Mouse (Mus musculus) thymus, adult 2 months (tissue): ENCODE data around the gene Mbtd1. TPM values are rescaled to one million over a fixed set of nuclear protein-coding genes. Genes with fewer than 3 reads are reported as not detected.

ENCODE experiments used
- DNase-seq: peaks from one replicate; pipeline ENCODE4 v3.0.0; 2021
- H3K27ac ChIP-seq: fragments of 200-500 bp; 2 replicates; pipeline ENCODE4 v1.5.1; 2012; ENCODE audit warnings: low read length, control low read depth; ENCODE audit not compliant: control insufficient read depth, insufficient read depth
- H3K27me3 ChIP-seq: fragments of 200-500 bp; 2 replicates; pipeline ENCODE4 v1.6.1; 2012; ENCODE audit warnings: mild to moderate bottlenecking, low read length, moderate library complexity, mixed read lengths; ENCODE audit not compliant: control insufficient read depth, insufficient read depth
- H3K36me3 ChIP-seq: fragments of 200-500 bp; 2 replicates; pipeline ENCODE4 v1.6.1; 2012; ENCODE audit warnings: mild to moderate bottlenecking, low read length, moderate library complexity; ENCODE audit not compliant: control insufficient read depth, insufficient read depth
- H3K4me1 ChIP-seq: fragments of 200-500 bp; replicated peaks from 2 replicates; pipeline ENCODE4 v1.6.1; 2012; ENCODE audit warnings: low read length; ENCODE audit not compliant: control insufficient read depth, insufficient read depth
- H3K4me3 ChIP-seq: fragments of 200-500 bp; 2 replicates; pipeline ENCODE4 v1.5.1; 2012; ENCODE audit warnings: mild to moderate bottlenecking, low read length, control low read depth, moderate library complexity; ENCODE audit not compliant: control insufficient read depth, insufficient read depth
- CTCF ChIP-seq: fragments of 200-500 bp; IDR thresholded peaks from 2 replicates; pipeline ENCODE4 v1.5.1; 2012; ENCODE audit warnings: mild to moderate bottlenecking, control low read depth, low read length, moderate library complexity, borderline replicate concordance; ENCODE audit not compliant: control insufficient read depth, poor library complexity, insufficient read depth; ENCODE audit errors: extremely low read depth
- POLR2A ChIP-seq: fragments of 200-500 bp; IDR thresholded peaks from 2 replicates; pipeline ENCODE4 v1.6.1; 2012; ENCODE audit warnings: mild to moderate bottlenecking, low read length, control low read depth, moderate library complexity; ENCODE audit not compliant: control insufficient read depth, poor library complexity, insufficient read depth; ENCODE audit errors: extremely low read depth
- WGBS: fragments of 180-500 bp; shearing (Covaris S2); methylation state at CpG from one replicate; pipeline ENCODE4 v1.1.7; 2018; 5-methylcytosine and 5-hydroxymethylcytosine counted together
- polyA plus RNA-seq: library from polyadenylated mRNA; depleted of rRNA; stranded (reverse); fragments of >200 nt; gene quantifications from 2 replicates; pipeline ENCODE4 v1.2.3, GENCODE M21; 2012

The Mbtd1 gene
- polyA plus RNA-seq, 1 experiment: 17.4 TPM

DNA sequence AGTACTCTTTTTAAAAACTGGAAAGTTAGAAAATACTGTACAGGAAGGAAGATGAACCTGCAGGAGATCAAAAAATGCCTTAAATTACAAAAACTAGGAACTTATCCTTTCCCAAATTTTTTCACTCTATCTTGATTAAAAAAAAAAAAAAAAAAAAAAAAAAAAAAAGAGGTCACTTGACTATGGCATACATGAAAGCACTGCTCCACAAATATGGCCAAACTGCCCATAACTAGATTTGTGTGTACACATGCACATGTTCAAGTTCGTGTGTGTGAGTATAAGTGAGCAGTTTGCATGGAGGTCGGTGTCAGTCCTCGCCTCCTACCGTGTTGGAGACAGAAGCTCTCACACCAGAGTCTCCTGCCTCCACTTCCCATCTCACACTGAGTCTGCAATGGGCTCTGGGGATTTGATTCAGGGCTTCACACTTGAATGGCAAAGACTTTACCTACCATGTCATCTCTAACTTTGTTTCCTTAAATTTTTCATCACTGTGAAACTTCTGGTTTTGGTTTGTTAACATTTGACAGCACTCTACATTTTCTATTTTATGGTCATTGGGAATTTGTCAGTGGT, 23.5 kb upstream of the Mbtd1 start:
- H3K36me3 ChIP-seq: peaks cover 14% of the 10 kb centered on the region
- H3K27ac ChIP-seq: no peak overlapping the region
- no peaks in the 10 kb centered on the region for H3K27me3 ChIP-seq
- H3K4me3 ChIP-seq: no peak overlapping the region
- no peak for TF ChIP-seq POLR2A
- TF ChIP-seq CTCF: no peak
- DNase-seq: no peak
- 95% methylated on average over 4 of the region's 4 CpGs for WGBS
- H3K4me1 ChIP-seq: no peaks in the 10 kb centered on the region

DNA sequence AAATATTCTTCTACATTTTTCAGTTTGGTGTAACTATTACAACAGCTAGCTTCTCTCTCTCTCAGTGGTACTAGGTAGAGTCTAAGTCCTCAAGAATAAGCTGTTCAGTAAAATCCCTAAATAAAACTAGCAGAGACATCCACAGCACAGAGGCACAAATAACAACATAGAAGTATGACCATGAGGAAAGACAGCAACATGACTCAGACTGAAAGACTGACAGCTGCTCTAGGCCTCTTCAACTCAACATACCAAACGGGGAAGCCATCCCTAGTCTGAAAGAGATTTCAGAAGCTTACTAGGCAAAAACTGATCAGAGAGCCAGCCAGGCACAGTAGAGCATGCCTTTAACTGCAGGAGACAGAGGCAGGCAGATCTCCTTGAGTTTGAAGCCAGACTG, 23.0 kb upstream of the Mbtd1 start:
- 95% methylated on average over 1 of the region's 1 CpGs for WGBS
- H3K4me1 ChIP-seq: no peaks in the 10 kb centered on the region
- peaks cover 19% of the 10 kb centered on the region for H3K36me3 ChIP-seq
- no peak overlapping the region for H3K4me3 ChIP-seq
- H3K27me3 ChIP-seq: no peaks in the 10 kb centered on the region
- TF ChIP-seq POLR2A (no peak), CTCF (no peak)
- DNase-seq: no peak
- no peak overlapping the region for H3K27ac ChIP-seq

DNA sequence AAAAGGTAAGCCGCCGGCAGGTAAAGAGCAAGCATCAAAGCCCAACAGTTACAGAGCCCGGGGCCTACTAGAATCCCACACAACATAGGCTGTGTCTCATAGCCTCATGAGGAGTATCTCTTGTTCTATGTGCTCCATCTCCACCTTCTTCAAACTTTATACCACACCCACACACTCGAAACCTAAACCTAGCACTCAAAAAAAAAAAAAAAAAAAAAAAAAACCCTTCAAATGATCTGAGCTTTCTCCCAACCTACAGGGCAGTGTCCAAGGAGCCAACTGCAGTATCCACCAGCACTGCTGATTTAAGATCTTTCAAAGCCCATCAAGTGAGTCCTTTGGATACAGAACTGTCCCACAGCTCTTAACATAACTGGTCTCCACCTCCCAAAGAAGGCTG, 1.6 kb upstream of the Mbtd1 start:
- Histone ChIP-seq H3K27ac (no peak overlapping the region), H3K4me3 (no peak overlapping the region), H3K36me3 (peaks cover 12% of the 10 kb centered on the region), H3K4me1 (peaks cover 8% of the 10 kb centered on the region), H3K27me3 (no peaks in the 10 kb centered on the region)
- 81% methylated on average over 4 of the region's 4 CpGs for WGBS
- no peak for DNase-seq
- no peak for TF ChIP-seq POLR2A
- no peak for TF ChIP-seq CTCF

DNA sequence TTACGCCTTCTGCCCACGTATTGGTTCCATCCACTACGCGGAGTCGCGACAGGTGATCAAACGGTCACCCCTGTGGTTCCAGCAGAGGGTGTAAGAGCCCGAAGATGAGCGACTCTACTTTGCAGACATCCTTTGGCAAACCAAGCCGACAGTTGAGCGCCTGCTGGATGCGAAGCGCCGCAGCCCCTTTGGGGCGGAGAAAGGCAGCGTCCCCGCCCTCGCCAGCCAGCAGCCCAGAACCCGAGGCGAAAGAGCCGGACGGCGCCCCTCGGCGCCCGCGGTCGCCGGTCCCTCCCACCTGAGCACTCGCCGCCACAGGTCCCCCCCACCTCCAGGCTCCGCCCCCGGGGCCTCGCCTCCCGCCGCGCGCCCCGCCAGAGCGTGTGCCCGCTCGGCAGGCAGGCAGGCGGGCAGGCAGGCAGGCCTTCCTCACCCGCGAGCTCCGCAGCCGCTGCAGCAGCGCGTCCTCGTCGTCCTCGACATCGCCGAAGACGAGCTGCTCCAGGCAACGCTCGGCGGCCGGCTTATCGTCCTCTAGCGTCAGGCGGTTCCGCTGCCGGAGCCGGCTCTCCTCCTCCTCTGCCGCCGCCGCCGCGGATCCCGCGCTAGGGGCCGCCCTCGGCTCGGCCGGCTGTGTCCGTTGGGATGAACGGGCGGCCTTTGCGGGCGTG, 616 bp upstream of the Mbtd1 start:
- WGBS: under 1% methylated on average over 80 of the region's 81 CpGs
- Histone ChIP-seq H3K27ac (peak overlapping the region; percentile 31), H3K4me1 (peaks cover 8% of the 10 kb centered on the region), H3K36me3 (peaks cover 6% of the 10 kb centered on the region), H3K27me3 (no peaks in the 10 kb centered on the region), H3K4me3 (peak overlapping the region; percentile 86)
- TF ChIP-seq CTCF: peak; percentile 15; the same call in 1 of the 2 replicates
- TF ChIP-seq POLR2A: no peak
- DNase-seq: peak; percentile 77

DNA sequence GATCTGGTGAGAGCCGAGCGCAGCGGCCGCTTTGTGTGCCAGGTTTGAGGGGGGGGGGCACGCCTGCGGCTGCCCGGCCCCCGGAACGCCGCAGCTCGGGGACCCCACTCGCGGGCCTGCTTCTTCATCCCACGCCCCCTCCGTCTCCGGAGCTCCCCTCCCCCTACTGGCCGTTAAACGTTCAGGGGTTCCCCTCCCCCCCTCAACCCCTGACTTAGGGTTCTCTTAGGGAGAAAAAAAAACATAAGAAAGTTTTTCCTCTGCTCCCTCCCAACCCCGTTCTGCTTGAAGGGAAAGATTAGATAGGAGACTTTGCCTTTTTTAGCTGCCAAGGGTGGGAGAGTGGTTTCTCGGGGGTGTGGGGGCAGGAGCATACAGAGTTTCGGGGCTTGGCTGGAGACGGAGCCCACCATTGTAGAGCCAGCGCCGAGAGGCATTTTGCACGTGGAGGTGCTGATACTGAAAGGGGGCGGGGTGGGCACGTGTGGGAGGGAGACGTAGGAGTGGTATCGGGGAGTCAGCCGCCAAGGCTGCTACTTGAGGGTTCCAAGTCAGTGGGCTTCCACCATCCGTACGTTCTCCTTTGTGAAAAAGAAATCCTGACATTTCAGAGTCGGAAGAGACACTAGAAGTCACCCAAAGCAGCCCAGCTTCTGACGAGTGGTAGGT, 893 bp downstream of the Mbtd1 start:
- WGBS: under 1% methylated on average over 34 of the region's 34 CpGs
- Histone ChIP-seq H3K27me3 (no peaks in the 10 kb centered on the region), H3K36me3 (0 out of 2 replicates have a peak, but pooled peaks cover 2% of the 10 kb centered on the region), H3K4me3 (peak overlapping the region; percentile 54), H3K4me1 (peaks cover 8% of the 10 kb centered on the region), H3K27ac (peak overlapping the region; percentile 81)
- TF ChIP-seq CTCF (0 out of 2 replicates have a peak, but pooled peaks have one; percentile 3), POLR2A (no peak)
- peak; percentile 53 for DNase-seq

DNA sequence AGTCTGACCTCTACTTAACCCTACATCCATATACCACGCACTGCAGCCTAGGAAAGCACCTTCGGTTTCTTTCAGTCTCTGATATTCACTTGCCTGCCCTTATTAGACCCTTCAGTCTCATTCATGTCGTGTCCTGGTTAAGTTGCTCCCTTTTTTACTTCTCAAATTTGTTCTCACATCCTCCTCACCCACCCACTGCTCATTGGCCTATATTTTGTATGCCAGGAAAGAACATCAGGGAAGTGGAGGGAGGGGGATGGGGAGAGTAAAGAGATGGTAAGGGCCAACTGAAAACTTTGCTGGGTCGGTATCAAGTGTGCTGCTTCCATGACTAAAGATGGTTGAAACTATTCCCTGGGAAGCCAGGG, 1.4 kb downstream of the Mbtd1 start:
- peaks cover 8% of the 10 kb centered on the region for H3K4me1 ChIP-seq
- no peaks in the 10 kb centered on the region for H3K27me3 ChIP-seq
- TF ChIP-seq POLR2A (no peak), CTCF (no peak)
- 0 out of 2 replicates have a peak, but pooled peaks cover 7% of the 10 kb centered on the region for H3K36me3 ChIP-seq
- H3K27ac ChIP-seq: peak overlapping the region; percentile 81
- 3% methylated on average over 4 of the region's 4 CpGs for WGBS
- peak; percentile 3 for DNase-seq
- peak overlapping the region; percentile 54 for H3K4me3 ChIP-seq

DNA sequence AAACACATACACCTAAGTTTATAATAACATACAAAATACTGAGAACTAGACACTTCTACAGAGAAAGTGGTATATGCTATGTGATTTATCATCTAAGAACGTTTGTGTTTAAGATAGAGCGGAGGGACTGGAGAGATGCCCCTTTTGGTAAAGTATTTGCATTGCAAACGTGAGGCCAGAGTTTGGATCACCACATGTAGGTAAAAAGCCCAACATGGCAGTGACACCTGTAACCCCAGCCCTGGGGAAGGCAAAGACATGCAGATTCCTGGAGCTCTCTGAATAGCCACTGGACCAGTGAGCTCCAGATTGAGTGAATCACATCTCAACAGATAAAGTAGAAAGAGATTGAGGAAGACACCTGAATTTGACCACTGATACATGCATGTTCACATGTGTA, 12.1 kb downstream of the Mbtd1 start:
- TF ChIP-seq CTCF (no peak), POLR2A (no peak)
- Histone ChIP-seq H3K4me1 (no peaks in the 10 kb centered on the region), H3K36me3 (peaks cover 8% of the 10 kb centered on the region; the same call in 1 of the 2 replicates), H3K27ac (no peak overlapping the region), H3K27me3 (no peaks in the 10 kb centered on the region), H3K4me3 (no peak overlapping the region)
- DNase-seq: no peak
- WGBS: 91% methylated on average over 3 of the region's 3 CpGs
